Mouse (Mus musculus): Measurements from ENCODE around the gene Lrrn1.

DNA sequence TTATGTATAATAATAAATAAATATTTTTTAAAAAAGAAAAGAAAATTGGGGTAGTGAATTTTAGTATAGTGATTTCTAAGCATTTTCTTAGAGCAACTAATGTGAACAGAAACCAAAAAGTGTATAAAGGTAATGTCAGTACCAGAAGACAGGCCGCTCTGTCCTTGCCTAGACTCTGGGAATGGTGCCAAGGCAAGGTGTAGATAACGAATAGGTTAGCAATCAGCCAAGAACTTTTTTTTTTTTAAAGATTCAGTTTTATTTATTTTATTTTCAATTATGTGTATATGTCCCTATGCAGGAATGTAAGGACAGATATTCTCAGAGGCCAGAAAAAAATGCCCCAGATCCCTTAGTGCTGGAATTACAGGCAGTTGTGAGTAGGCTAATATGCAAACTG, 5.6 kb upstream of the Lrrn1 start:
- TF ChIP-seq FLI1 (IDR thresholded peaks at IDR 0.05; ENCODE audit: low read length) (no peak), GATA1 (IDR thresholded peaks at IDR 0.05; ENCODE audit: borderline replicate concordance, low read length) (no peak)

Data from megakaryocyte, embryonic 14.5 days (primary cell).